Mouse (Mus musculus): ENCODE data around the gene Pitx2.

- TF ChIP-seq GATA1 (IDR thresholded peaks at IDR 0.05; ENCODE audit: borderline replicate concordance, low read length) (no peak), FLI1 (IDR thresholded peaks at IDR 0.05; ENCODE audit: low read length) (no peak)
Observed at GRCm38 (mm10) chr3:129201681-129202255, 2.1 kb downstream of the Pitx2 start.

Data from megakaryocyte, embryonic 14.5 days (primary cell).